Mouse (Mus musculus) bone marrow macrophage, adult 2 months (primary cell): ENCODE measurements at regions not wholly inside any gene's neighbourhood (a gene's known extent, or its start where the extent isn't known, plus 50 kb on each side); places are given as distances from the start of the nearest gene placed in this dataset.

ENCODE experiments used
- CTCF ChIP-seq: IDR thresholded peaks from 2 replicates; pipeline ENCODE4 v1.5.1; 2012; ENCODE audit warnings: low read depth, mild to moderate bottlenecking, low read length, moderate library complexity
- POLR2A ChIP-seq: IDR thresholded peaks from 2 replicates; pipeline ENCODE4 v1.6.1; 2012; ENCODE audit warnings: mild to moderate bottlenecking, low read depth, low read length, borderline replicate concordance

DNA sequence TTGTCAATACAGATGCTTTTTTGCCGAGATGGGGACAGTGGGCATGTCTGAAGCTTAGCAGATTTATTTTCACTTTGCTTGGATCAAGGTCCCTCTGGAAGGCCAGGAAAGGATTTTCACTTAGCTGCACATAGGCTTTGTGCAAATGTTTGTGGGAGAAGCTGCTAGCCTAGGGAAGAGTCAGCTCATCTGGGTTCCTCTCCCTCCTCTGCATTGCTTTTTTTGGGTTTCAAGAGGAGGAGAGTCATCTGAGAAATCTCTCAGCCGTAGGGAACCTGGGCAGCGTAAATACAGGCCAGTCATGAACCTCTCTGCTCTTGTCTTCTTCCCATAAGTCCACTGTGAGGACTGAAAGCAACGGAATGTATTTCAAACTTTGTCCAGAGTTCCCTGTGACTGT is 68.0 kb upstream of the Foxo1 start:
- TF ChIP-seq CTCF: no peak
- no peak for TF ChIP-seq POLR2A
